Mouse (Mus musculus) kidney, embryonic 15.5 days (tissue): Measurements from ENCODE around the gene Adcy9. TPM values are rescaled to one million over a fixed set of nuclear protein-coding genes. Genes with fewer than 3 reads are reported as not detected.

Experiments
- polyA plus RNA-seq: library from polyadenylated mRNA; unstranded; fragments of >200 nt; fragmentation: Nextera tagmentation; extraction: Ambion mirVana; gene quantifications from 2 replicates; pipeline ENCODE4 v1.2.1, GENCODE M21; 2015

The Adcy9 gene
- polyA plus RNA-seq, 1 experiment from 2014 or later: 1.2 TPM

Other genes starting within 250 kb of the Adcy9 start
- gene Crebbp, start 206.5 kb downstream of the Adcy9 start, polyA plus RNA-seq: 34.1 and 35.1 TPM in 2 replicates
- gene Srl, start 121.3 kb upstream of the Adcy9 start, polyA plus RNA-seq: 19.2 and 23.8 TPM in 2 replicates
- gene Tfap4, start 139.4 kb upstream of the Adcy9 start, polyA plus RNA-seq: 24.6 and 25.7 TPM in 2 replicates
- 41.2 and 43.8 TPM in 2 replicates for gene Glis2, start 174.2 kb upstream of the Adcy9 start, polyA plus RNA-seq
- 90.1 and 92.6 TPM in 2 replicates for gene Pam16, start 204.5 kb upstream of the Adcy9 start, polyA plus RNA-seq
- gene Vasn, start 219.4 kb upstream of the Adcy9 start, polyA plus RNA-seq: 22.7 and 23.5 TPM in 2 replicates
- gene Dnaja3, start 219.5 kb upstream of the Adcy9 start, polyA plus RNA-seq: 77.7 and 81.4 TPM in 2 replicates